Mouse (Mus musculus) monocyte, adult 5-6 weeks (primary cell): ENCODE results near the gene Ckm. TPM values are rescaled to one million over a fixed set of nuclear protein-coding genes. Genes with fewer than 3 reads are reported as not detected.

Source experiments
- ATAC-seq: fragments of 153-309, 156-312 bp; replicated peaks from 2 replicates; pipeline ENCODE4 v1.8.0; 2017; ENCODE audit warnings: mild to moderate bottlenecking; ENCODE audit not compliant: low TSS enrichment, insufficient number of reproducible peaks, severe bottlenecking, poor library complexity, low FRiP score
- total RNA-seq: library from RNA; stranded (forward); fragments of 200-1000, 200-491, 200-594 nt; gene quantifications from 3 replicates; pipeline ENCODE4 v1.2.3, GENCODE M21; 2017

Ckm gene
- total RNA-seq, 1 experiment from 2014 or later: not detected

GRCm38 (mm10) chr7:19458591-19459111 lies 54.1 kb downstream of the Ckm start, which contains the start of gene Mark4:
Gene Mark4, minus strand, starts transcription at chr7:19458821.
- peak; percentile 44 for ATAC-seq

GRCm38 (mm10) chr7:19459144-19459870 lies 54.7 kb downstream of the Ckm start:
- no peak for ATAC-seq

- no peak for ATAC-seq
Measured at GRCm38 (mm10) chr7:19460500-19460899, 55.9 kb downstream of the Ckm start.

GRCm38 (mm10) chr7:19461488-19461887 lies 56.9 kb downstream of the Ckm start:
- ATAC-seq: peak; percentile 72

GRCm38 (mm10) chr7:19462443-19462842 lies 57.9 kb downstream of the Ckm start:
- ATAC-seq: no peak

GRCm38 (mm10) chr7:19462884-19463381 lies 58.4 kb downstream of the Ckm start, which contains the start of gene Exoc3l2:
Gene Exoc3l2, plus strand, starts transcription at chr7:19463331.
- ATAC-seq: no peak

GRCm38 (mm10) chr7:19464367-19465307 lies 60.1 kb downstream of the Ckm start:
- ATAC-seq: no peak

- ATAC-seq: no peak
Measured at GRCm38 (mm10) chr7:19466602-19467145, 62.1 kb downstream of the Ckm start.

- no peak for ATAC-seq
Measured at GRCm38 (mm10) chr7:19467638-19468037, 63.1 kb downstream of the Ckm start.

- ATAC-seq: no peak
Measured at GRCm38 (mm10) chr7:19468279-19468678, 63.7 kb downstream of the Ckm start.

- ATAC-seq: no peak
Measured at GRCm38 (mm10) chr7:19469404-19469803, 64.8 kb downstream of the Ckm start.

- ATAC-seq: no peak
Measured at GRCm38 (mm10) chr7:19470308-19470707, 65.7 kb downstream of the Ckm start.

GRCm38 (mm10) chr7:19472403-19472802 lies 67.8 kb downstream of the Ckm start:
- peak; percentile 66 for ATAC-seq

Other genes with a start within 250 kb of the Ckm start
- gene Gipr, start 238.6 kb upstream of the Ckm start, total RNA-seq: not detected in 3 replicates
- 9.4 to 12.2 TPM (median 9.9 TPM) in 3 replicates for gene Eml2, start 228.4 kb upstream of the Ckm start, total RNA-seq
- 0.19 to 0.32 TPM in 2 of 3 replicates, not detected in the other for gene Gpr4, start 192.2 kb upstream of the Ckm start, total RNA-seq
- 11.5 to 32.0 TPM (median 14.7 TPM) in 3 replicates for gene Opa3, start 176.4 kb upstream of the Ckm start, total RNA-seq
- 230 to 263 TPM (median 254 TPM) in 3 replicates for gene Vasp, start 133.0 kb upstream of the Ckm start, total RNA-seq
- gene Ppm1n, start 124.7 kb upstream of the Ckm start, total RNA-seq: 1.9 TPM in 1 of 3 replicates, not detected in the others
- gene Rtn2, start 122.2 kb upstream of the Ckm start, total RNA-seq: not detected in 3 replicates
- gene Fosb, start 94.7 kb upstream of the Ckm start, total RNA-seq: 30.9 to 43.8 TPM (median 36.9 TPM) in 3 replicates
- 15.0 to 19.8 TPM (median 18.0 TPM) in 3 replicates for gene Ercc1, start 60.0 kb upstream of the Ckm start, total RNA-seq
- 6.9 to 8.9 TPM (median 7.2 TPM) in 3 replicates for gene Cd3eap, start 45.3 kb upstream of the Ckm start, total RNA-seq
- not detected in 3 replicates for gene Ppp1r13l, start 45.0 kb upstream of the Ckm start, total RNA-seq
- gene Ercc2, start 22.8 kb upstream of the Ckm start, total RNA-seq: 21.0 to 32.4 TPM (median 25.4 TPM) in 3 replicates
- 1.6 TPM in 2 of 3 replicates, not detected in the other for gene Klc3, start 672 bp upstream of the Ckm start, total RNA-seq
- gene Mark4, start 54.0 kb downstream of the Ckm start, total RNA-seq: 9.0 to 21.1 TPM (median 9.6 TPM) in 3 replicates
- gene Exoc3l2, start 58.6 kb downstream of the Ckm start, total RNA-seq: 0.11 to 1.4 TPM (median 0.49 TPM) in 3 replicates
- gene Bloc1s3, start 103.6 kb downstream of the Ckm start, total RNA-seq: 3.5 to 4.4 TPM (median 4.0 TPM) in 3 replicates
- gene Trappc6a, start 103.6 kb downstream of the Ckm start, total RNA-seq: 19.9 to 35.2 TPM (median 23.4 TPM) in 3 replicates
- not detected in 3 replicates for gene Nkpd1, start 113.1 kb downstream of the Ckm start, total RNA-seq
- gene Ppp1r37, start 158.3 kb downstream of the Ckm start, total RNA-seq: 8.9 to 26.0 TPM (median 18.8 TPM) in 3 replicates
- 4.2 to 8.9 TPM (median 5.1 TPM) in 3 replicates for gene Zfp296, start 172.5 kb downstream of the Ckm start, total RNA-seq
- gene Gemin7, start 172.8 kb downstream of the Ckm start, total RNA-seq: 52.9 to 68.5 TPM (median 62.3 TPM) in 3 replicates
- 43.4 to 59.5 TPM (median 53.5 TPM) in 3 replicates for gene Clasrp, start 199.7 kb downstream of the Ckm start, total RNA-seq
- 26.3 to 29.9 TPM (median 27.3 TPM) in 3 replicates for gene Relb, start 224.7 kb downstream of the Ckm start, total RNA-seq